Mouse (Mus musculus): Measurements from ENCODE around the gene Chat. TPM values are rescaled to one million over a fixed set of nuclear protein-coding genes. Genes with fewer than 3 reads are reported as not detected.

Gene Chat
- polyA plus RNA-seq, 1 experiment from 2014 or later: not detected

Other genes with a start within 250 kb of the Chat start
- gene Ogdhl, start 144.0 kb downstream of the Chat start, polyA plus RNA-seq (2014; fragmentation: Nextera tagmentation; extraction: Ambion mirVana): 17.6 and 18.8 TPM in 2 replicates
- gene 1700024G13Rik, start 77.6 kb downstream of the Chat start, polyA plus RNA-seq (2014; fragmentation: Nextera tagmentation; extraction: Ambion mirVana): not detected in 2 replicates
- gene Slc18a3, start 1.1 kb downstream of the Chat start, polyA plus RNA-seq (2014; fragmentation: Nextera tagmentation; extraction: Ambion mirVana): 0.08 TPM in 1 of 2 replicates, not detected in the other
- gene Ercc6, start 47.5 kb upstream of the Chat start, polyA plus RNA-seq (2014; fragmentation: Nextera tagmentation; extraction: Ambion mirVana): 26.5 and 28.2 TPM in 2 replicates
- 0.16 TPM in 1 of 2 replicates, not detected in the other for gene Prrxl1, start 133.4 kb upstream of the Chat start, polyA plus RNA-seq (2014; fragmentation: Nextera tagmentation; extraction: Ambion mirVana)
- 0.09 and 0.23 TPM in 2 replicates for gene 3425401B19Rik, start 219.3 kb upstream of the Chat start, polyA plus RNA-seq (2014; fragmentation: Nextera tagmentation; extraction: Ambion mirVana)